In the genomic region with DNA sequence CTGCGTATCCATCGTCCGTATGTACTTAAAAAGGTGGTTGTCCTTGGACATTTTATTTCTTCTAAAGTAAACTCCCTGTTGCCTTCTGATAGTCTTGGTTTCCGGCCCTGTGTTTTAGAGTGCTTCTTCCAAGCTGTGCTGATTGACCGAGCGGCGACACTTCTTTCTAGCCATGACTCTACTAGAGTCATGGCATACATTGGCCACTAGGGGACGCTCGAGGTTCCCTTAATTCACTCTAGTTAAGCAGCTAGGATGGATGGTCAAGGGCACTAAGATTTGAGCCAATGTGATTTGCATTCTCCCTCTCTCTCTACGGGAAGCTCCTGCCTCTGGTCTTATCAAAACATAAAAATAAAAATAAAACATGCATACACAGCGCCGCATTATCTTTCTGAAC, we compare ENCODE assay signal across 10 mouse cellular contexts. TPM values are rescaled to one million over a fixed set of nuclear protein-coding genes. Genes with fewer than 3 reads are reported as not detected.
DNase-seq lines count a peak whose midpoint lies in the region; ATAC-seq and TF ChIP-seq lines count a peak whose summit lies in the region.
"Had no signal": no experiment of that assay in that cellular context is flagged by ENCODE, and none has a peak within 500 bp of the region (broad histone marks: within the 10 kb centered on the region; RNA-seq: fewer than 3 reads in every experiment).

No protein-coding gene starts in this region.

- no peaks in the 10 kb centered on the region for H3K9me3 ChIP-seq in kidney, embryonic 14.5 days (ENCODE audit: control insufficient read depth, low read length)
- H3K9me3 ChIP-seq: megakaryocyte, embryonic 14.5 days had no signal

- no peak overlapping the region for H3K27ac ChIP-seq in kidney, embryonic 14.5 days (ENCODE audit: low read depth, low read length)
- H3K27ac ChIP-seq in cerebellum, adult 2 months (ENCODE audit: insufficient read depth, low read length) = no peak overlapping the region

- DNase-seq in kidney, adult 18-20 months = peak; percentile 69
- DNase-seq in MEL-GATA-1-ER (ENCODE audit: extremely low read depth, low read depth) = peak; percentile 71
- DNase-seq in cerebellum, adult 2 months = peak; percentile 50 to 58
- peak; percentile 57 for DNase-seq in gastrocnemius, postnatal 10 days
- DNase-seq in left cerebral cortex, adult 18-20 months (ENCODE audit: low spot score in 2 of 2) = peak; percentile 65 to 74
- DNase-seq in monocyte, adult 2 months (ENCODE audit: low read depth in 1 of 2, low spot score in 2 of 2) = peak; percentile 18 to 34
- peak; percentile 66 for DNase-seq in testis, postnatal 14 days (ENCODE audit: low spot score)

- H3K4me1 ChIP-seq in kidney, embryonic 14.5 days (ENCODE audit: control insufficient read depth, insufficient read depth, low read length) = no peaks in the 10 kb centered on the region
- H3K4me1 ChIP-seq in cerebellum, adult 2 months (ENCODE audit: control insufficient read depth, insufficient read depth, low read length) = no peaks in the 10 kb centered on the region; the same call in 1 of the 2 replicates

- no peak overlapping the region for H3K4me2 ChIP-seq in kidney, embryonic 14.5 days (replicated peaks; ENCODE audit: low read depth, low read length)

- 50% methylated on average over 12 of the region's 12 CpGs for WGBS in kidney, embryonic 14.5 days
- 49% methylated on average over 12 of the region's 12 CpGs for WGBS in cerebellum, adult 2 months

- no peak for ATAC-seq in kidney, embryonic 14.5 days (ENCODE audit: low FRiP score, low TSS enrichment)

- TF ChIP-seq POLR2A in cerebellum, adult 2 months (IDR thresholded peaks at IDR 0.05; ENCODE audit: borderline replicate concordance, insufficient read depth, low read length) = no peak

- H3K27me3 ChIP-seq in kidney, embryonic 14.5 days (ENCODE audit: control insufficient read depth, insufficient read depth, low read length) = no peaks in the 10 kb centered on the region
- no peaks in the 10 kb centered on the region; the same call in 1 of the 2 replicates for H3K27me3 ChIP-seq in cerebellum, adult 2 months (ENCODE audit: control insufficient read depth, insufficient read depth, low read length)

- H3K36me3 ChIP-seq in kidney, embryonic 14.5 days (ENCODE audit: control insufficient read depth, insufficient read depth, low read length) = no peaks in the 10 kb centered on the region

- no peak overlapping the region for H3K9ac ChIP-seq in kidney, embryonic 14.5 days (ENCODE audit: low read depth, low read length)

- peak; percentile 67 for TF ChIP-seq CTCF in cerebellum, adult 2 months (IDR thresholded peaks at IDR 0.05; ENCODE audit: borderline replicate concordance, insufficient read depth, low read depth, low read length)

- no peak overlapping the region for H3K4me3 ChIP-seq in kidney, embryonic 14.5 days (ENCODE audit: low read length)
- no peak overlapping the region for H3K4me3 ChIP-seq in cerebellum, adult 2 months (replicated peaks; ENCODE audit: insufficient read depth, low read depth, low read length)
- H3K4me3 ChIP-seq: erythroblast, embryonic 14.5 days; megakaryocyte, embryonic 14.5 days had no signal

RNA-seq across cellular contexts. Expression of a gene that starts 44.7 kb away (rescaled TPM):
- 75.2 and 90.1 TPM in 2 replicates for polyA plus RNA-seq in kidney, embryonic 14.5 days (2014; fragmentation: Nextera tagmentation; extraction: Ambion mirVana)
- 49.2 and 52.7 TPM in 2 replicates for polyA plus RNA-seq in cerebellum, adult 2 months (2012; rRNA removed)
- total RNA-seq in gastrocnemius, postnatal 10 days (2021) = 10 to 100 TPM; 22.9 to 27.7 TPM
- 10 to 100 TPM; 62.1 to 65.0 TPM for total RNA-seq in left cerebral cortex, adult 18-20 months (2021)
